Mouse (Mus musculus) right cerebral cortex, postnatal 14 days (tissue): Measurements from ENCODE around the gene Wwox.

ENCODE experiments used
- DNase-seq: peaks from one replicate; pipeline ENCODE4 v3.0.0; 2022

Wwox gene

GRCm38 (mm10) chr8:115136888-115137287 lies 697.4 kb downstream of the Wwox start:
- DNase-seq: no peak

GRCm38 (mm10) chr8:115141614-115142013 lies 702.2 kb downstream of the Wwox start:
- DNase-seq: no peak

- no peak for DNase-seq
Observed at GRCm38 (mm10) chr8:115143530-115144320, 704.3 kb downstream of the Wwox start.

- no peak for DNase-seq
Observed at GRCm38 (mm10) chr8:115147006-115147405, 707.6 kb downstream of the Wwox start.

- DNase-seq: no peak
Observed at GRCm38 (mm10) chr8:115150446-115151109, 711.1 kb downstream of the Wwox start.

- DNase-seq: no peak
Observed at GRCm38 (mm10) chr8:115151416-115151815, 712.0 kb downstream of the Wwox start.

GRCm38 (mm10) chr8:115154096-115154495 lies 714.6 kb downstream of the Wwox start:
- peak; percentile 42 for DNase-seq

- no peak for DNase-seq
Observed at GRCm38 (mm10) chr8:115156142-115156541, 716.7 kb downstream of the Wwox start.

GRCm38 (mm10) chr8:115157977-115158720 lies 718.7 kb downstream of the Wwox start:
- DNase-seq: no peak

- DNase-seq: no peak
Observed at GRCm38 (mm10) chr8:115158721-115159111, 719.3 kb downstream of the Wwox start.

- peak; percentile 21 for DNase-seq
Observed at GRCm38 (mm10) chr8:115159208-115159607, 719.8 kb downstream of the Wwox start.

GRCm38 (mm10) chr8:115159711-115160374 lies 720.4 kb downstream of the Wwox start:
- no peak for DNase-seq

GRCm38 (mm10) chr8:115160407-115160806 lies 721.0 kb downstream of the Wwox start:
- DNase-seq: no peak

GRCm38 (mm10) chr8:115161520-115161919 lies 722.1 kb downstream of the Wwox start:
- DNase-seq: no peak

- DNase-seq: no peak
Observed at GRCm38 (mm10) chr8:115164872-115165271, 725.4 kb downstream of the Wwox start.

- DNase-seq: no peak
Observed at GRCm38 (mm10) chr8:115173634-115174081, 734.2 kb downstream of the Wwox start.

GRCm38 (mm10) chr8:115185431-115185964 lies 746.0 kb downstream of the Wwox start:
- DNase-seq: no peak

- DNase-seq: no peak
Observed at GRCm38 (mm10) chr8:115186121-115186811, 746.8 kb downstream of the Wwox start.

- no peak for DNase-seq
Observed at GRCm38 (mm10) chr8:115186882-115187281, 747.4 kb downstream of the Wwox start.

- no peak for DNase-seq
Observed at GRCm38 (mm10) chr8:115188446-115188845, 749.0 kb downstream of the Wwox start.

GRCm38 (mm10) chr8:115189836-115190235 lies 750.4 kb downstream of the Wwox start:
- no peak for DNase-seq

GRCm38 (mm10) chr8:115193767-115194166 lies 754.3 kb downstream of the Wwox start:
- no peak for DNase-seq
